ENCODE assay signal across 13 mouse cellular contexts in genomic region chr4:139058029-139058428, GRCm38 (mm10).
"Had no signal": no experiment of that assay in that cellular context is flagged by ENCODE, and none has a peak within 500 bp of the region (broad histone marks: within the 10 kb centered on the region; RNA-seq: fewer than 3 reads in every experiment).

No protein-coding gene starts in this region.

- DNase-seq: cerebellum, adult 9-10 months; cerebellum, adult 9-11 months; cerebellum, postnatal 36 days; embryo, embryonic 11 days; forebrain, postnatal 0 days; gastrocnemius, adult 2 months; gastrocnemius, postnatal 10 days; gastrocnemius, postnatal 14 days; gastrocnemius, postnatal 25 days; gastrocnemius, postnatal 36 days; heart, adult 11 months; heart, adult 18-20 months; heart, adult 2 months had no signal
